Mouse (Mus musculus) MEL (cell line): ENCODE measurements around the gene Aldh3b1.

ENCODE experiments used
- ETS1 ChIP-seq: IDR thresholded peaks from 2 replicates; pipeline ENCODE4 v1.6.1; 2012; ENCODE audit warnings: low read depth, mild to moderate bottlenecking, inconsistent platforms, low read length, improper control_type of control experiment, moderate library complexity
- POLR2A ChIP-seq, 2 experiments: IDR thresholded peaks; 2 replicates each; pipeline ENCODE4 v1.6.1; 2011 to 2012; ENCODE audit warnings: low read length in 2 of 2, mild to moderate bottlenecking in 2 of 2, control low read depth in 1 of 2, improper control_type of control experiment in 1 of 2, low read depth in 1 of 2, moderate library complexity in 1 of 2; ENCODE audit not compliant: control insufficient read depth in 1 of 2, insufficient read depth in 1 of 2, poor library complexity in 1 of 2

- TF ChIP-seq POLR2A (IDR thresholded peaks at IDR 0.05; ENCODE audit: control insufficient read depth in 1 of 2, insufficient read depth in 1 of 2, low read depth in 1 of 2, low read length in 2 of 2, poor library complexity in 1 of 2) (no peak), ETS1 (no peak)
Measured at GRCm38 (mm10) chr19:3955804-3956203, 26.2 kb upstream of the Aldh3b1 start.
